Mouse (Mus musculus) intestine, embryonic 15.5 days (tissue): ENCODE measurements around the gene Gm45808. TPM values are rescaled to one million over a fixed set of nuclear protein-coding genes. Genes with fewer than 3 reads are reported as not detected.

ENCODE experiments used
- ATAC-seq: fragments of 200-750 bp; cut with Nextera tagmentation; 2 replicates; pipeline ENCODE4 v1.8.0; 2017; ENCODE audit warnings: moderate TSS enrichment, moderate library complexity
- H3K27ac ChIP-seq: fragments of 300-500 bp; sonication (generic); 2 replicates; pipeline ENCODE4 v1.5.1; 2015; ENCODE audit warnings: mild to moderate bottlenecking, inconsistent platforms
- H3K27me3 ChIP-seq: fragments of 300-500 bp; sonication (generic); replicated peaks from 2 replicates; pipeline ENCODE4 v1.6.1; 2015; ENCODE audit warnings: inconsistent platforms
- H3K36me3 ChIP-seq: fragments of 300-500 bp; sonication (generic); 2 replicates; pipeline ENCODE4 v1.6.1; 2015; ENCODE audit warnings: inconsistent platforms
- H3K4me1 ChIP-seq: fragments of 300-500 bp; sonication (generic); replicated peaks from 2 replicates; pipeline ENCODE4 v1.6.1; 2015; ENCODE audit warnings: inconsistent platforms
- H3K4me2 ChIP-seq: fragments of 300-500 bp; sonication (generic); replicated peaks from 2 replicates; pipeline ENCODE4 v1.6.1; 2015; ENCODE audit warnings: mild to moderate bottlenecking, inconsistent platforms
- H3K4me3 ChIP-seq: fragments of 300-500 bp; sonication (generic); replicated peaks from 2 replicates; pipeline ENCODE4 v1.5.1; 2015; ENCODE audit warnings: inconsistent platforms
- H3K9ac ChIP-seq: fragments of 300-500 bp; sonication (generic); 2 replicates; pipeline ENCODE4 v1.6.1; 2015; ENCODE audit warnings: inconsistent platforms
- H3K9me3 ChIP-seq: fragments of 300-500 bp; sonication (generic); 2 replicates; pipeline ENCODE4 v1.6.1; 2016; ENCODE audit warnings: inconsistent platforms
- WGBS: fragments of 180-500 bp; shearing (Covaris S2); methylation state at CpG from one replicate; pipeline ENCODE4 v1.1.7; 2015; 5-methylcytosine and 5-hydroxymethylcytosine counted together
- polyA plus RNA-seq: library from polyadenylated mRNA; unstranded; fragments of >200 nt; fragmentation: Nextera tagmentation; extraction: Ambion mirVana; gene quantifications from 2 replicates; pipeline ENCODE4 v1.2.1, GENCODE M21; 2015

Gm45808 gene
- polyA plus RNA-seq, 1 experiment from 2014 or later, result not detected

DNA sequence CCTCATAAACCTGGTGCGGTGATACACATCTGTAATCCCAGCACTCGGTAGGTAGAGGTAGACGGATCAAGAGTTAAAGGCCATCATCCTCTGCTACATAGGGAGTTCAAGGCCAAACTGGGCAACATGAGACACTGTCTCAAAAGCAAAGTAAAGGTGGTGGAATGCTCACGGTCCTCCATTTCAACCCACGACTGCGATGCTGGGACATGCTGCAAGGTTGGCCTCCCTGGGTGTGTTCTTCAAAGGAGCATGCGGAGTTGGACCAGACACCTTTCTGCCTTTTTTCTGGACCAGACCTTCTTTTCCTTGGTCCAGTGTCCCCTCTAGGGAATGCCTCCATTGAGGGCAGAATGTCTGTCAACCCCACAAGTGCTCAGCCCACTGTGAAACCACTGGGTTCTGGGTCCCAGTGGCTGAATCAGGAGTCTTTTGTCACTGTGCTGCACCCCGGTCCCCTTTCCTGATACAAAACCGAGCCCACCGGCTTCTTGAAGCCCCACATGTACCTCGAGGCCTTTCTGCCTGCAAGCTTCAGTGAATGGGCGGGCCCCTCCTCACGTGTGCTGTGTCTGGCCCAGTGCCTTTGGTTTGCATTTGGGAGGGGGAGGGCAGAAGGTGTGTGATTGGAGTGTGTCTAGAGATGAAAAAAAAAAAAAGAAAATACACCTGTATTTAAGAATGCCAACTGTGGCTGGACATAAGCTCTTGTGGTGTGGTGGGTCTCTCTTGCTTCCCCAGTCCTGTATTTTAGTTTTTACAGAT, 30.5 kb downstream of the Gm45808 start:
- Histone ChIP-seq H3K4me2 (no peak overlapping the region), H3K9ac (no peak overlapping the region), H3K4me3 (no peak overlapping the region), H3K36me3 (peaks cover 17% of the 10 kb centered on the region), H3K27ac (no peak overlapping the region; the same call in 1 of the 2 replicates), H3K27me3 (no peaks in the 10 kb centered on the region), H3K9me3 (no peaks in the 10 kb centered on the region), H3K4me1 (peaks cover 24% of the 10 kb centered on the region)
- WGBS, result 74% methylated on average over 13 of the region's 13 CpGs
- ATAC-seq, result no peak

DNA sequence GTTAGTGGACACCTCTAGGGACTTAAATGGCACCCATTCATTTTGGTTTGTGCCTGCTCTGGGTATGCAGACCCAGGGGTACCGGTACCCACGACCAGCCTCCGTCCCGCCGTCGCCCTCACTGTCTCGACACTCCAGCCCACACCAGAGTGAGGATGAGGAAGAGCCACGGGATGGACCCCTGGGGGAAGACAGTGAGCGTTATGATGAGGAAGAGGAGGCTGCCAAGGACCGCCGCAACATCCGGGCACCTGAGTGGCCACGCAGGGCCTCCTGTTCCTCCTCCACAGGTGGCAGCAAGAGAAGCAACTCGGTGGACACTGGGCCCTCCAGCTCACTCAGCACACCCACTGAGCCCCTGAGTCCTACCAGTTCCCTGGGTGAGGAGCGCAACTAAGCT, 31.6 kb downstream of the Gm45808 start:
- ATAC-seq, result no peak
- Histone ChIP-seq H3K27ac (no peak overlapping the region), H3K4me3 (no peak overlapping the region), H3K9me3 (no peaks in the 10 kb centered on the region), H3K27me3 (no peaks in the 10 kb centered on the region), H3K36me3 (peaks cover 17% of the 10 kb centered on the region), H3K4me1 (peaks cover 14% of the 10 kb centered on the region), H3K4me2 (no peak overlapping the region), H3K9ac (no peak overlapping the region)
- WGBS, result 91% methylated on average over 15 of the region's 15 CpGs

DNA sequence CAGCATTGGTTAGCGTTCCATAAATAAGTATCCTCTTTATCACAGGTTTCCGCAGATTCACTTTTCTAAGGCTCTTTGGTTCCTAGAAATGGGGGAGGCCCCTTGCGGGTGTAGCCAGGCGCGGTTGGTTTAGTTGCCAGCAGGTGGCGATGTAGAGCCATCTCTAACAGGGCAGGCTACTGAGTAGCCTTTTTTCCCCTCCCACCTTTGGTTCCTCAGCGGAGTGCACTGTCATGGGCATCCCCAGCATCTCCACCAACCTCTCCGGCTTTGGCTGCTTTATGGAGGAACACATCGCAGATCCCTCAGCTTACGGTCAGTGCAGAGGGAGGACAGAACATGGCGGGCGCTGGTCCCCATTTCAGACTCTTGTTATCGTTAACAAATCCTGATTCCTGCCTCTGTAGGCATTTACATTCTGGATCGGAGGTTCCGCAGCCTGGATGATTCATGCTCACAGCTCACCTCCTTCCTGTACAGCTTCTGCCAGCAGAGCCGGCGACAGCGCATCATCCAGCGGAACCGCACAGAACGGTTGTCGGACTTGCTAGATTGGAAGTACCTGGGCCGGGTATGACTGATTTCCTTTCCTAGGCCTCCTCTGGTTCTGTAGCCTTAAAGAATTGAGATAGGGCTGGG, 35.1 kb downstream of the Gm45808 start:
- no peaks in the 10 kb centered on the region for H3K9me3 ChIP-seq
- peaks cover 18% of the 10 kb centered on the region for H3K36me3 ChIP-seq
- H3K4me3 ChIP-seq, result no peak overlapping the region
- WGBS, result 54% methylated on average over 23 of the region's 23 CpGs
- H3K27ac ChIP-seq, result no peak overlapping the region
- ATAC-seq, result peak; percentile 81
- H3K4me2 ChIP-seq, result no peak overlapping the region
- H3K4me1 ChIP-seq, result no peaks in the 10 kb centered on the region
- H3K9ac ChIP-seq, result no peak overlapping the region
- no peaks in the 10 kb centered on the region for H3K27me3 ChIP-seq

DNA sequence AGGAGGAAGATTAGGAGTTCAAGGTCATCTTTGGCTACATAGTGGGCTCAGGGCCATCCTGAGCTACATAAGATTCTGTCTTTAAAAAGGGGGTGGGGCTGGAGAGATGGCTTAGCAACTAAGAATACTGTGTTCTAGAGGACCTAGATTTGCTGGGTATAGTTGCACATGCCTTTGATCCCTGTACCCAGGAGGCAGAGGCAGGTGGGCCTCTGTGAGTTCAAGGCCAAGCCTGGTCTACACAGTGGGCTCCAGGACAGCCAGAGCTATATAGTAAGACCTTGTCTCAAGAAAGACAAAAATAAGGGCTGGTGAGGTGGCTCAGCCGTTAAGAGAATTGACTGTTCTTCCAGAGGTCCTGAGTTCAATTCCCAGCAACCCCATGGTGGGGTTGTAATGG, 36.6 kb downstream of the Gm45808 start:
- Histone ChIP-seq H3K27ac (no peak overlapping the region), H3K9me3 (no peaks in the 10 kb centered on the region), H3K9ac (no peak overlapping the region), H3K4me3 (no peak overlapping the region), H3K36me3 (peaks cover 15% of the 10 kb centered on the region), H3K27me3 (no peaks in the 10 kb centered on the region), H3K4me1 (no peaks in the 10 kb centered on the region), H3K4me2 (no peak overlapping the region)
- ATAC-seq, result no peak
- 80% methylated on average over 1 of the region's 1 CpGs for WGBS

DNA sequence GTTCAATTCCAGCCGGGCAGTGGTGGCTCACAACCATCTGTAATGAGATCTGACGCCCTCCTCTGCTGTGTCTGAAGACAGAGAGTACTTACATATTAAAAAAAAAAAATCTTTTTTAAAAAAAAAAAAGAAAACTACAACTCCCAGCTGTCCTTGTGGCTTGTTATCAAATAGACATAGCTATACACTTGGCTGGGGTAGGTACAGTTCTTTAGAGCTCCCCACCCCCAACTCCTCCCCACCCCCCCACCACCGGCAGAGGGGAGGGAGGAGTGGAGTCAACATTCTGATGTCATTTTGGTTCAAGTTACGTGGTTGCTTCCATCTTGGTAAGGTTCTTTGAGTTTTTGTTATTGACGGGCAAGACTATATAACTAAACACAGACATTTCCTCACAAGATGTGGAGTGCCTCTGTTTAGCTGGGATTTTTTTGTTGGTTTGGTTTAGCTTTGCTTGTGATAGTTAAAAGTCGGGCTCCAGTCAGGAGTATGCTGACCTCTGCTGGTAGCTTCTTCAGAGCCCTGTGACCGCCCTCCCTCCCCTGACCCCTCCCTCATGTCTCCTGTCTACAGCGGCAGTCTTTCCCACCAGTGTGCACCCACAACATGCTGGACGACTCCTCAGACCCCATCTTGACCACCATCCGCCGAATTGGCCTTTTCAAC, 39.2 kb downstream of the Gm45808 start:
- H3K4me1 ChIP-seq, result no peaks in the 10 kb centered on the region
- no peak overlapping the region for H3K4me2 ChIP-seq
- H3K27ac ChIP-seq, result no peak overlapping the region
- H3K36me3 ChIP-seq, result peaks cover 27% of the 10 kb centered on the region
- no peak for ATAC-seq
- H3K9me3 ChIP-seq, result no peaks in the 10 kb centered on the region
- WGBS, result 33% methylated on average over 11 of the region's 11 CpGs
- H3K27me3 ChIP-seq, result no peaks in the 10 kb centered on the region
- no peak overlapping the region for H3K4me3 ChIP-seq
- no peak overlapping the region for H3K9ac ChIP-seq

DNA sequence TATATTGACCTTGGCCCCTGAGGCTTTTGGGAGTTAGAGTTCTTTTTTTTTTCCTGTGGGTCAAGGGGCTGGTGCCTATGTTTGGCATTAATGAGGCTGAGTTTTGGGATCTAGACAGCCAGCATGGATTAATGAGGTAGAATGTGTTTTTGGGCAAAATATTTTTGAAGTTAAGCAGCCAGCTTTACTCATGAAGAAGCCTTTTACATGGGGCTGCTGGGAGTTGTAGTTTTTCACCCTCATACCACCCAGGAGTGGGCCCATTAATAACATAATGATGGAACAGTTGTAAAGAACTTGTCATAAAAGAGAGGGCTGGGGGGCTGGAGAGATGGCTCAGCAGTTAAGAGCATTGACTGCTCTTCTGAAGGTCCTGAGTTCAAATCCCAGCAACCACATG, 40.0 kb downstream of the Gm45808 start:
- ATAC-seq, result no peak
- peaks cover 27% of the 10 kb centered on the region for H3K36me3 ChIP-seq
- H3K4me1 ChIP-seq, result no peaks in the 10 kb centered on the region
- no peak overlapping the region for H3K4me3 ChIP-seq
- no peaks in the 10 kb centered on the region for H3K9me3 ChIP-seq
- H3K27me3 ChIP-seq, result no peaks in the 10 kb centered on the region
- no peak overlapping the region for H3K27ac ChIP-seq
- no peak overlapping the region for H3K4me2 ChIP-seq
- no peak overlapping the region for H3K9ac ChIP-seq

DNA sequence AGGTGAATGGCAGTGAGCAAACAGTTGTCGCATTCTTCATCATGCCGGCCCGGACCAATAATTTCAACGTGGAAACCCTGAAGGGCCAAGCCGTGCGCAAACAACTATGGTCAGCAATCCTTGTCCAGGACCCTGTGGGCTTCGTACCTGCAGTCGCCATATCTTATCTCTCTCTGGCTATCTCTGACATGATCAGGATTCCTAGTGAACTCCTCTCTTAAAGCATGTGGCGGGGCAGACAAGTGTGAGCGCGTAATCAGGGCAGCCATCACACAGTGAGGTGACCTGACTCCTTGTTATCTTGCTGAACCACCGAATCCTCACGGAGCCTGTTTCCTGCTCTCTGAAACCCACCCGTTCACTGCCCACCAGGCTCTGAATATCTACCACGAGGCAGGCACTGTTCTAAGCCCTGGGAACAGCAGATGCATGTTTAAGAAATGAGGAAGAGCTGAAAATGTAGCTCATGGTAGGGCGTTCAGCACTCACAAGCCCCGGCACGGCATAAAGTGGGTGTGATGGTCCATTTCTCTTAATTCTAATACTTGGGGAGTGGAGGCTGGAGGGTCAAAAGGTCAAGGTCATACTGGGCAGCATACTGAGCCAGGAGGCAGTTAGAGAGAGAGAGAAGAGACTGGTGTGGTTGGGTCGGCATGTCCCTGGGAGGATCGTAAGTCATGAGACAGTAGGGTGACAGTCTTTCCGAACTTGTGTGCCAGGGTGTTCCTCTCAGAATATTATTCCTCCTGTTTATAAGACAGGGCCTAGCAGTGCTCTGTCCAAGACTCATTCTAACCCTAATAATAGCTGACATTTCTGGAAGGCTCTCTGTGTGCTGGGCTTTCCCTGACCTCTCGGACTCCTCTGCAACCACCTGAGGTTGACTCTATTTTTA, 42.8 kb downstream of the Gm45808 start:
- Histone ChIP-seq H3K9ac (no peak overlapping the region), H3K27ac (no peak overlapping the region), H3K9me3 (no peaks in the 10 kb centered on the region), H3K36me3 (peaks cover 30% of the 10 kb centered on the region), H3K27me3 (no peaks in the 10 kb centered on the region), H3K4me3 (no peak overlapping the region), H3K4me2 (no peak overlapping the region), H3K4me1 (no peaks in the 10 kb centered on the region)
- 76% methylated on average over 22 of the region's 22 CpGs for WGBS
- ATAC-seq, result no peak

DNA sequence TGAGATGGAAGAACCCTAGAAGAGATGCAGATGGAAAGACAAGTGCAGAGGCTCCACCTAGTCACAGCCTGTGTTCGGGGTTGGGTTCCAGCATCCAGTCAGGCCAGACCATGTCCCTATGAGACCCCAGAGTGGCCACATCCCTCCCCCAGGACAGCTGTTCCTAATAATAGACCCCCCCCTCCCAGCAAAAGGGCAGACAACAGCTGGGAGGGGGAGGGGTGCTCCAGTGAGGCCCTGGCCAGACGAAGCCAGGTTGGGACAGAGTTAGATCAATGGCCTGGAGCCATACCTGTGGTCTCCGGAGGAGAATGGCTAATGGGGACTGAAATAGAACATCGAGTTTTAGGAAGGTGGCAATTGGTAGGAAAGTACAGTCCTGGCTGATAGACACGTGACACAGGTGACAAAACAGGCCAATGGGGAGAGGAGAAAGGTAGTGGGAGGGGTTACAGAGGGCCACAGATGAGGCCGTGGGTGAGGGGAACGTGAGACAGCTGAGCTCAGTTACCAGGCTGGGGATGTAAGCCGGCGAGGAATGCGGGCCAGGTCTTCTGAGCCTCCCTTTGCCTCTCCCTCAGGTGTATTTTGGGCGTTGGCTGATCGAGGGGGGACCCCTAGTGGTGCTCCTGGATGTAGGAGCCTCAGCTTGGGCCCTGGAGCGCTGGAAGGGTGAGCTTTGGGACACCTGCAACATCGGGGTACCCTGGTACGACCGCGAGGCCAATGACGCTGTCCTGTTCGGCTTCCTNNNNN, 48.9 kb downstream of the Gm45808 start, which contains the start of gene Ruvbl2:
Gene Ruvbl2 (minus strand): TSS at position 576 of the 756 bp plus-strand sequence.
- H3K27me3 ChIP-seq, result no peaks in the 10 kb centered on the region
- 21% methylated on average over 19 of the region's 19 CpGs for WGBS
- H3K9ac ChIP-seq, result no peak within 1 kb of the TSS
- H3K4me3 ChIP-seq, result no peak within 1 kb of the TSS
- H3K27ac ChIP-seq, result no peak within 1 kb of the TSS
- no peak for ATAC-seq
- H3K9me3 ChIP-seq, result no peaks in the 10 kb centered on the region
- peak within 1 kb of the TSS; percentile 7 for H3K4me2 ChIP-seq
- H3K36me3 ChIP-seq, result 0 out of 2 replicates have a peak, but pooled peaks cover 7% of the 10 kb centered on the region
- H3K4me1 ChIP-seq, result peaks cover 38% of the 10 kb centered on the region

DNA sequence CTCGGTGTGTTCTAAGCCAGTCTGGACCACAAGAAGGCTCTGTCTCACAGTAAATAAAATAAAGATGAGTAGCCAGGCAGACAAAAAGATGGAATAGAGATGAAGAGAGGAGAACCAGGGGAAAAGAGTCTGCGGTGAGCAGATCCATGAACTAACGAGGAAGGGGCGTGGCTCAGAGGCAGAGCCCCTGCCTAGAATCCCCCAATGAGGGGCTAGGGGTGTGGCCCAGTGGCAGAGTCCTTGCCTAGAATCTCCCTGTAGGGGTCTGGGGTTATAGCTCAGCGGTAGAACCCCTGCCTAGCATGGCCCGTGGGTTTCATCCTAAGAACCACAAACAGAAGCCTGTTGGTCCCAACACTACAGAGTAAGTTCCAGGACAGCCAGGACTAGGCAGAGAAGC, 49.6 kb downstream of the Gm45808 start:
- 40% methylated on average over 6 of the region's 6 CpGs for WGBS
- Histone ChIP-seq H3K36me3 (0 out of 2 replicates have a peak, but pooled peaks cover 7% of the 10 kb centered on the region), H3K9ac (no peak overlapping the region), H3K27me3 (no peaks in the 10 kb centered on the region), H3K9me3 (no peaks in the 10 kb centered on the region), H3K27ac (no peak overlapping the region), H3K4me3 (no peak overlapping the region), H3K4me2 (no peak overlapping the region), H3K4me1 (peaks cover 39% of the 10 kb centered on the region)
- no peak for ATAC-seq

DNA sequence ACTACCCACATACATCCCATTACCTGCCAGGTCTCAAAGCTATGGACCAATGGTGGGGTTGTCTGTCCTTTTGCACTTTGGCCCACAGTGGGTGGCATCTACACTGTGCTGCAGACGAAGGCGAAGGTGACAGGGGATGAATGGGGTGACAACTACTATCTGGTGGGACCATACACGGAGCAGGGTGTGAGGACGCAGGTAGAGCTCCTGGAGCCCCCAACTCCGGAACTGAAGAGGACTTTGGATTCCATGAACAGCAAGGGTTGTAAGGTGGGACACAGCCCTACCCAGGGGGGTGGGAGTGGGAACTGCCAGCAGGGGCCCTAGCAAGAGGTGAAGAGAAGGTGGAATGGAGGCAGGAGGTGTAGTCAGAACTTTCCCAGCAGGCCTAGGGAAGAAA, 50.2 kb downstream of the Gm45808 start:
- Histone ChIP-seq H3K4me2 (peak overlapping the region; percentile 76), H3K27me3 (no peaks in the 10 kb centered on the region), H3K4me1 (peaks cover 39% of the 10 kb centered on the region), H3K9me3 (no peaks in the 10 kb centered on the region), H3K4me3 (no peak overlapping the region), H3K9ac (no peak overlapping the region), H3K36me3 (0 out of 2 replicates have a peak, but pooled peaks cover 11% of the 10 kb centered on the region), H3K27ac (no peak overlapping the region)
- no peak for ATAC-seq
- 91% methylated on average over 5 of the region's 5 CpGs for WGBS

DNA sequence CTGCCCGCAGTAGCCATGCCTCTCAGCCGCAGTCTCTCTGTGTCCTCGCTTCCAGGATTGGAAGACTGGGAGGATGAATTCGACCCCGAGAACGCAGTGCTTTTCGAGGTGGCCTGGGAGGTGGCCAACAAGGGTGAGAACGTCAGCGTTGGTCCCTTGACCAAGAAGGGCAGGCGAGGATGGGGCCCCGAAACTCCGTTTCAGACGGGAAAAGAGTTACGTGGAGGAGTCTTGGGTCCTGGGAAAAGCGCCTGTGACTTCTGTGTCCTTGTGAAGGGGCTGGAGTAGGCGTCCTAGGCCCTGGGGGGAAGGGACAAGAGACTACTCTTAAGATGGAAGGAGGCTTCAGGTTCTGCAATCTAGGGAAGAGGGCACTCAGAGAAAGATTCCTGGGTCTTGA, 51.6 kb downstream of the Gm45808 start:
- Histone ChIP-seq H3K9me3 (no peaks in the 10 kb centered on the region), H3K36me3 (peaks cover 18% of the 10 kb centered on the region), H3K27me3 (no peaks in the 10 kb centered on the region), H3K27ac (peak overlapping the region; percentile 81), H3K4me2 (peak overlapping the region; percentile 76), H3K9ac (peak overlapping the region; percentile 77), H3K4me1 (peaks cover 39% of the 10 kb centered on the region), H3K4me3 (peak overlapping the region; percentile 73)
- 2% methylated on average over 16 of the region's 16 CpGs for WGBS
- ATAC-seq, result peak; percentile 16
